Mouse (Mus musculus) B cell, adult 2 months (primary cell): ENCODE measurements around the gene Gimap3.

Source experiments
- DNase-seq, 2 experiments: peaks; one replicate each; pipeline ENCODE4 v3.0.0; 2022

Gene Gimap3

GRCm38 (mm10) chr6:48742422-48743351 lies 28.0 kb downstream of the Gimap3 start:
- peak in 1 of 2 experiments; percentile 0 for DNase-seq

GRCm38 (mm10) chr6:48741711-48742206 lies 28.9 kb downstream of the Gimap3 start:
- DNase-seq = no peak

GRCm38 (mm10) chr6:48741273-48741672 lies 29.4 kb downstream of the Gimap3 start:
- peak in 1 of 2 experiments; percentile 1 for DNase-seq

- DNase-seq = no peak
These were observed 30.0 kb downstream of the Gimap3 start for GRCm38 (mm10) chr6:48740501-48741169.

- peak in 1 of 2 experiments; percentile 4 for DNase-seq
These were observed 30.9 kb downstream of the Gimap3 start for GRCm38 (mm10) chr6:48739780-48740055.

- DNase-seq = peak; percentile 70 to 74
These were observed 31.5 kb downstream of the Gimap3 start, which contains the start of gene Gimap1 for GRCm38 (mm10) chr6:48738961-48739779. TSS of gene Gimap1 (plus strand) at chr6:48739054.

- DNase-seq = peak in 1 of 2 experiments; percentile 0
These were observed 33.0 kb downstream of the Gimap3 start for GRCm38 (mm10) chr6:48737688-48738087.

- no peak for DNase-seq
These were observed 33.6 kb downstream of the Gimap3 start for GRCm38 (mm10) chr6:48737053-48737452.

GRCm38 (mm10) chr6:48733660-48734059 lies 37.0 kb downstream of the Gimap3 start:
- no peak for DNase-seq

- DNase-seq = peak; percentile 75 to 79
These were observed 37.8 kb downstream of the Gimap3 start for GRCm38 (mm10) chr6:48732864-48733304.

- no peak for DNase-seq
These were observed 42.9 kb downstream of the Gimap3 start for GRCm38 (mm10) chr6:48727761-48728160.

- peak; percentile 67 to 74 for DNase-seq
These were observed 45.2 kb downstream of the Gimap3 start for GRCm38 (mm10) chr6:48725476-48725875.

- no peak for DNase-seq
These were observed 47.2 kb downstream of the Gimap3 start for GRCm38 (mm10) chr6:48723468-48723867.

- no peak for DNase-seq
These were observed 50.3 kb downstream of the Gimap3 start for GRCm38 (mm10) chr6:48720326-48720725.

- peak; percentile 66 to 70 for DNase-seq
These were observed 52.2 kb downstream of the Gimap3 start, which contains the start of the genes Gm28053 and Gimap7 for GRCm38 (mm10) chr6:48718455-48718854. TSS of gene Gm28053 (plus strand) at chr6:48718607. TSS of gene Gimap7 (plus strand) at chr6:48718621.
